Mouse (Mus musculus) yolk sac, embryonic 10.5 days (tissue): ENCODE results near the gene Sympk.

ENCODE experiments used
- DNase-seq: peaks from one replicate; pipeline ENCODE4 v3.0.0-alpha.2; 2017; ENCODE audit warnings: low spot score

The Sympk gene

DNA sequence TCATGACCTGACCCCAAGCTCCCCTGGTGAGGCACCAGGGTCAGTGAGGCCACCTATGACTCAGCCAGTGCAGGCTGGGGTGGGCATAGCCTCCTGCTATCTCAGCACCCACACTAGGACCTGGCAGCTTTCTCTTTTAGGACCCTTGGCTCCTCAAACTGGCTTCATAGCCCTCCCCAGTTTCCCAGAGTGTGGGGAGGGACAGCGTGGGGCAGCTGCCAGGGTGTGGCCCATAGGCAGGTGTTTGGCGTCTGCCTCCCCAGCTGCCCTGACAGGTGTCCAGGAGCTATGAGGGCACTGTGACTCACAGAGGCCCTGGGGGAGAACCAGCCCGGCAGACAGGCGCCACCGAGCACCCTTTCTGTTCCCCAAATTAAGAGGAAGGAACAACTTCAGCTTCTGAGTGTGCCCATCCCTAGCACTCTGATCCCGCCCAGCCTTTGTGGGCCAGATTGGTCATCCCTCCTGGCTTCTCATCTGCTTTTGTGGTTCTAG is 60.1 kb downstream of the Sympk start:
- no peak for DNase-seq

DNA sequence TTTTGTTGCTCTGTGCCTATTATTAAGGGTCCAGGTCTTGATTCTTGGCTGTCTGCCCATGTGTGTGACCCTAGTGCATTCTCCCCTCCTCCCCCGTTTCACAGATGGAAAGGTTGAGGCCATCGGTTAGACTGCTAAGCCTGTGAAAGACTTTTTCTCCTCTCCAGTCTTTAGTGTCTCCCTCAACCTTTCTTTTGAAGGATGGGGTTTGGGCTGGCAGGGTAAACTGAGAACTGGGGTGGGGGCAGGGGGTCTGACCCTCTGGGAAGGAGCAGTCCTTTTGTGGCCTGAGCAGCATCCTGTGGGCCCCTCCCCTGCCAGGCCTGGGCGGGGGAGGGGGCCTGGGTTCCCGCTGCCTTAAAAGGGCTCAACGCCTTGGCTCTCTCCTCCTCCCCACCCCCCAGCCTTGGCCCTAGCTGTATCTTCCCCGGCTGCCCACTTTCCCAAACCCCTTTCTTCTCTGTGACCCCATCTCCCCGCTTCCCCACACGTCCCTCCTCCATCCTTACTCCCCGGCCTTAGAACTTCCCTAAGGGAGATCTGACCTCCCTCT is 60.8 kb downstream of the Sympk start:
- DNase-seq, result no peak

DNA sequence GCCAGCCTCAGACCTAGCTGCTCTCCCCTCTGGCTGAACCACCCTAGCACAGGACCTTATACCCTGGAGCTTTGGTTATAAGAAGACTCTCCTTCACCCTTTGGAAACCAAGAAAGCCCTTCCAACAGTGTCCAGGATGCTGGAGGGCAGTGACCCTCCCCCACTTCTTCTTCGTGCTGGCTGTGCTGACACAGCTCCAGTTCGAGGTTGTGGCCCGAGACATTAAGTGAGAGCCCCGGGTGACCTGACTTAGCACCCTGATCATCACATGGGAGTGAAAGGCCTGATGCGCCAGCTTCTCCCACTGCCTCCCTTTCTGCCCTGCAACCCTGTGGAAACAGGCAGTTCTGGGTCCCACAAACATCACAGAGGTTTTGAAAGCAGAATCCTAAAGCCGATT is 61.3 kb downstream of the Sympk start:
- DNase-seq, result no peak

DNA sequence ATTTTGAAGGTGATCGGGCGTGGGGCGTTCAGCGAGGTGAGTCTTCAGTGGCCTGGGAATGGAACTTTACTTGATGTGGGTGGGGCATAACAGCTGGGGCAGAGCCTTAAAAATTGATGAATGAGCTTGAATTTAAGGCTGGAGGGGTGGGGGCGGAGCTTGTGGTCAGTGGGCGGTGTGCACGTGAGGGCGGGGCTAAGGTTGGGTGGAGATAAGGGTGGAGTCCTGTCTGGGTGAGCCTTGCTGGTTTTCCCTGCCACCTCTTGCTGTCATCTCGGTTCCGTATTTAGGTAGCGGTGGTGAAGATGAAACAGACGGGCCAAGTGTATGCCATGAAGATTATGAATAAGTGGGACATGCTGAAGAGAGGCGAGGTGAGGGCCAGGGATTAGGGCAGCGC is 61.9 kb downstream of the Sympk start:
- peak; percentile 72 for DNase-seq

DNA sequence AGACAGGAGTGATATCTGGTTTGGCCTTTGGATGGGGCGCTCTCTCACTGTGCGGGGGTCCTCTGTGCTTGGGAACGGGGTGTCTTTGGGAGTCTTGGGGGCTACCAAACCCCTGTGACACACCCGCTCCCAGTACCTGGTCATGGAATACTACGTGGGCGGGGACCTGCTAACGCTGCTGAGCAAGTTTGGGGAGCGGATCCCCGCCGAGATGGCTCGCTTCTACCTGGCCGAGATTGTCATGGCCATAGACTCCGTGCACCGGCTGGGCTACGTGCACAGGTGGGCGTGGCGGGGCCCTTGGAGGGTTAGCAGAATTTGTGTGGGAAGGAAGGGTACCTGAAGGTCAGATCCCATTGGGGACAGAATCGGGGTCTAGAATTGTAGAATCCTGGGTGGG is 62.6 kb downstream of the Sympk start:
- DNase-seq, result no peak

DNA sequence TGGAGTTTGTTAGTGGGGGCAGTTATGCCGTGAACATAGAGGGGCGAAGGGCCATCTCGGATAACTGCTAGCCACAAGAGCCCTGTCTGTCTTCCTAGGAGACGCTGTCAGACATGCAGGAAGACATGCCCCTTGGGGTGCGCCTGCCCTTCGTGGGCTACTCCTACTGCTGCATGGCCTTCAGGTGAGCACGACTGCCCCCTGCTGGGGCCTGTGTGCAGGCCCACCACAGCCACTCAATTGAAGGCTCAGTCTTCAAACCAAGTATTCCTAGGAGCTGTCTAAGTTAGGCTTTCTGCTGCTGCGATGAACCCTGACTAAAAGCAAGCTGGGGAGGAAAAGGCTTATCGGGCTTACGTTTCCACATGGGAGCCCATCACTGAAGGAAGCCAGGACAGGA is 64.6 kb downstream of the Sympk start:
- DNase-seq, result no peak

DNA sequence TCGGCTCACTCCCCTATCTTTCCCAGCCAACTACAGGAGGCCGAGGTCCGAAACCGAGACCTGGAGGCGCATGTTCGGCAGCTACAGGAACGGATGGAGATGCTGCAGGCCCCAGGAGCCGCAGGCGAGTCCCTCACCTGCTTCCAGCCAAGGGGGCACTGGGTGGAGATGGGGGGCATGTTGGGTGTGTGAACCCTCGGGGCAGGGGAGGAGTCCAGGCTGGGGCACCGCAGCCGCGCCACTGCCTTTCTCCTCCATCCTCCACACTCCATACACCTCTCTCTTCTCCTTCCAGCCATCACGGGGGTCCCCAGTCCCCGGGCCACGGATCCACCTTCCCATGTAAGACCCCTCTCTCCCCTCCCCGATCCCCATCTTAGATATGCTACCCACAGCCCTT is 67.7 kb downstream of the Sympk start:
- no peak for DNase-seq

DNA sequence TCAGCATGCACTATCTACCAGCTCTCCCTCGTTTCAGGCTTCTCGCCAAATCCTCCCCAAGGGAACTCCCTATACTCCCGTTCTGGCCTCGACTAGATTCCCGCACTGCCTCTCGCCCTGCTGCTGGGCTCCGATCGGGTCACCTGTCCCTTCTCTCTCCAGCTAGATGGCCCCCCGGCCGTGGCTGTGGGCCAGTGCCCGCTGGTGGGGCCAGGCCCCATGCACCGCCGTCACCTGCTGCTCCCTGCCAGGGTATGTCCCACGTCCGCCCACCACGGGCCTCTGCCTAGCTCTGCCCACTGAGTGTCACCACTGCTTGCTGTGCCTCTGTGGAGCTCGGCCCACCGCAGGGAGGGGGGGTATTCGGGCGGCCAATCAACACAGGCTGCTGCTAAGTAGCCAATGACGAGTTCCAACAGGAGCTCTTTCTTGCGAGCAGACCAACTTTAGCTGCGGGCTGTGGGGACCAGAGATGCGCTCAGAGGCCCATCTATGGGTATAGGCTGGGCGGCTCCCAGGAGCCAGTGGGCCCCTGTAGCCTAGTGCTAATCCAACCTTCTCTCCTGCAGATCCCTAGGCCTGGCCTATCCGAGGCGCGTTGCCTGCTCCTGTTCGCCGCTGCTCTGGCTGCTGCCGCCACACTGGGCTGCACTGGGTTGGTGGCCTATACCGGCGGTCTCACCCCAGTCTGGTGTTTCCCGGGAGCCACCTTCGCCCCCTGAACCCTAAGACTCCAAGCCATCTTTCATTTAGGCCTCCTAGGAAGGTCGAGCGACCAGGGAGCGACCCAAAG is 68.4 kb downstream of the Sympk start:
- DNase-seq, result peak; percentile 66

DNA sequence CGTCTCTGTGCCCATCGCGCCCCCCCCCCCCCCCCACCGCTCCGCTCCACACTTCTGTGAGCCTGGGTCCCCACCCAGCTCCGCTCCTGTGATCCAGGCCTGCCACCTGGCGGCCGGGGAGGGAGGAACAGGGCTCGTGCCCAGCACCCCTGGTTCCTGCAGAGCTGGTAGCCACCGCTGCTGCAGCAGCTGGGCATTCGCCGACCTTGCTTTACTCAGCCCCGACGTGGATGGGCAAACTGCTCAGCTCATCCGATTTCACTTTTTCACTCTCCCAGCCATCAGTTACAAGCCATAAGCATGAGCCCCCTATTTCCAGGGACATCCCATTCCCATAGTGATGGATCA is 69.0 kb downstream of the Sympk start:
- DNase-seq, result peak; percentile 80

DNA sequence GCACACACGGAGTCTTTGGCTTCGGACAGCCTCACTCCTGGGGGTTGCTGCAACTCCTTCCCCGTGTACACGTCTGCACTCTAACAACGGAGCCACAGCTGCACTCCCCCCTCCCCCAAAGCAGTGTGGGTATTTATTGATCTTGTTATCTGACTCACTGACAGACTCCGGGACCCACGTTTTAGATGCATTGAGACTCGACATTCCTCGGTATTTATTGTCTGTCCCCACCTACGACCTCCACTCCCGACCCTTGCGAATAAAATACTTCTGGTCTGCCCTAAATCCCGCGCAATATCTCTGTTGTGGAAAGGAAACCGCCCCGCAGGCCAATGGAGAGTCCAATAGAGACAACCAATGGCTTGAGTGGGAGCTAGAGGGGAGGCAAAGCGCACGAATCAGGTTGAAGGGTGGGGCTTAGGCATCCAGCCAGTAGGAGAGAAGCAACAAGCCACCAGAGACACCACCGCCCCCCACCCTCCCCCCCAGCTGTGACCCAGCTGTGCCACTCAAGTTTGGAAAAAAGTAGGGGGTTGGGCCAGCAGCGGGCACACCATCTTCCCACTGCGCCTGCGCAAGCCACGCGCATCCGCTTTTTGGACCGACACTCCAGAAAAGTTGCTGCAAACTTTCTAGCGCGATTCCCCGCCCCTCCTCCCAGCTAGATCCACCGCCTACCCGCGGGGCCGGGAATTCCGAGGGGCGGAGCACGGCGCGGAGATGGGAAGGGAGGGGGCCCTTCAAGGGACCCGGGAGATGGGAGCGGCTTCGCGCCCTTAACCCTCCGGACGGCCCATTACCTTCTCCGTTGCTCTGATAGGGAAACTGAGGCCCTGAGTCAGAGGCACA is 69.6 kb downstream of the Sympk start:
- DNase-seq, result peak; percentile 98

DNA sequence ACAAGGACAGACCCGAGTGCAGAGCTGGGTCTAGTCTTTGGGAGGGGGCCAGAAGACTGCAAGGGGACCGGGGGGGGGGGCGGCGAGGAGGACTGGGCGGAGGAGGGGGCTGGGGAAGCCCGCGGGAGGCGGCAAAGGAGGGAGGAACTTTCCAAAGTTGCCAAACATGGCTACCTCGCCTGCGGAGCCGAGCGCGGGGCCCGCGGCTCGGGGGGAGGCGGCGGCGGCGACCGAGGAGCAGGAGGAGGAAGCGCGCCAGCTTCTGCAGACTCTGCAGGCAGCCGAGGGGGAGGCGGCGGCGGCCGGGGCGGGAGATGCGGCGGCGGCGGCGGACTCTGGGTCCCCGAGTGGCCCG is 70.3 kb downstream of the Sympk start, which contains the start of gene Six5:
Gene Six5 (plus strand): TSS at position 124 of the 355 bp plus-strand sequence.
- no peak for DNase-seq

DNA sequence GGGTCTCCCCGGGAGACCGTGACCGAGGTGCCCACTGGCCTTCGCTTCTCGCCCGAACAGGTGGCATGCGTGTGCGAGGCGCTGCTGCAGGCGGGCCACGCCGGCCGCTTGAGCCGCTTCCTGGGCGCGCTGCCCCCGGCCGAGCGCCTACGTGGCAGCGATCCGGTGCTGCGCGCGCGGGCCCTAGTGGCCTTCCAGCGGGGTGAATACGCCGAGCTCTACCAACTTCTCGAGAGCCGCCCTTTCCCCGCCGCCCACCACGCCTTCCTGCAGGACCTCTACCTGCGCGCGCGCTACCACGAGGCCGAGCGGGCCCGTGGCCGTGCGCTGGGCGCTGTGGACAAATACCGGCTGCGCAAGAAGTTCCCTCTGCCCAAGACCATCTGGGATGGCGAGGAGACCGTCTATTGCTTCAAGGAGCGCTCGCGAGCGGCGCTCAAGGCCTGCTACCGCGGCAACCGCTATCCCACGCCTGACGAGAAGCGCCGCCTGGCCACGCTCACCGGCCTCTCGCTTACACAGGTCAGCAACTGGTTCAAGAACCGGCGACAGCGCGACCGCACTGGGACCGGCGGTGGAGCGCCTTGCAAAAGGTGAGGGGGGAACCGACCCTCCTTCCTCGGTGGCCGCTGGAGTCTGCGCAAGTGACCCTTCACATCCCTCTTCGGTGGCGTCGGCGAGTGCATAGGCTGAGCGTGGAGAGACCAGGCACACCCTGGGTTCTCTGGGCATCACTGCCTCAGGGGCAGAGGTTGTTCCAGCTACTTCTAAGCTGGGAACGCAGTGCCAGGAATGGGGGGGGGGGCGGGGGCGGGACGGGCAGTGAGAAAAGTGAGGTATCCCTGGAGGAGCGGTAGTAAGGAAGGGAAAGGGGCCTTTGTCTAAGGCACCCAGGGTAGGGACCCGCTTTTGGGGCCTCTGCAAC is 70.9 kb downstream of the Sympk start:
- DNase-seq, result peak; percentile 50

DNA sequence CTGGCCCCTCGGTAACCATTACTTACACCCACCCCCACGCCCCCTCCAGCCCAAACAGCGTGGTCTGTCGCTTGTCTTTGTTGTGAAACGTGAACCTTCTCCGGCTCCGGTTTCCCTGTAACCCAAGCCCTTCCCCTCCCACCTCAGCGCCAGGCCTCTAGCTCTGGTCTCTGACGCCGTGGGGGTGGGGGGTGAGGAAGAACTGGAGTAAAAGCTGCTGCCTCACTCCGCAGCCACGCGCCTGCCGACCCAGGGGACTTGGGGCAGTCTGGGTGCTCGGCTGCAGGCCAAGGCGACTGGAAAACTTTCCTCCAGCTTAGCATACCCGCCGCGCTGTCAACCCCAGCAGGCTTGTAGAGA is 71.6 kb downstream of the Sympk start:
- peak; percentile 84 for DNase-seq

DNA sequence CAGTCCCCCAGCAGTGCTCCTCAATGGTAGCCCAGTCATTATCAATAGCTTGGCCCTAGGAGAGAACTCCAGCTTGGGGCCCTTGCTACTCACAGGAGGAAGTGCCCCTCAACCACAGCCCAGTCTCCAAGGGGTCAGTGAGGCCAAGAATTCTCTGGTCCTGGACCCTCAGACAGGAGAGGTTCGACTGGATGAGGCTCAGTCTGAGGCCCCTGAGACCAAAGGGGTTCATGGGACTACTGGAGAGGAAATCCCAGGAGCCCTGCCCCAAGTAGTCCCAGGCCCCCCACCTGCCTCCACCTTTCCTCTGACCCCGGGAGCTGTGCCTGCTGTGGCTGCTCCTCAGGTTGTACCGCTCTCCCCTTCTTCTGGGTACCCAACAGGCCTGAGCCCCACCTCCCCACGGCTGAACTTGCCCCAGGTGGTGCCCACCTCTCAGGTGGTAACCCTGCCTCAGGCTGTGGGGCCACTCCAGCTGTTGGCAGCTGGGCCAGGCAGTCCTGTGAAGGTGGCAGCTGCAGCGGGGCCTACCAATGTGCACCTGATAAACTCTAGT is 72.3 kb downstream of the Sympk start:
- DNase-seq, result no peak

DNA sequence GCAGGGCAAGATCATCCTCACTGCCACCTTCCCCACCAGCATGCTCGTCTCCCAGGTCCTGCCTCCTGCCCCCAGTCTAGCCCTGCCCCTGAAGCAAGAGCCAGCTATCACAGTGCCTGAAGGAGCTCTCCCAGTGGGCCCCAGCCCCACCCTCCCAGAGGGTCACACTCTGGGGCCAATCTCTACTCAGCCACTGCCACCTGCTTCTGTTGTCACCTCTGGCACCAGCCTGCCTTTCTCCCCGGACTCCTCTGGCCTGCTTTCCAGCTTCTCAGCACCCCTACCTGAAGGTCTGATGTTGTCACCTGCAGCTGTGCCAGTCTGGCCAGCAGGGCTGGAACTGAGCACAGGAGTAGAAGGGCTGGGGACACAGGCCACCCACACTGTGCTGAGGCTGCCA is 73.0 kb downstream of the Sympk start:
- no peak for DNase-seq

DNA sequence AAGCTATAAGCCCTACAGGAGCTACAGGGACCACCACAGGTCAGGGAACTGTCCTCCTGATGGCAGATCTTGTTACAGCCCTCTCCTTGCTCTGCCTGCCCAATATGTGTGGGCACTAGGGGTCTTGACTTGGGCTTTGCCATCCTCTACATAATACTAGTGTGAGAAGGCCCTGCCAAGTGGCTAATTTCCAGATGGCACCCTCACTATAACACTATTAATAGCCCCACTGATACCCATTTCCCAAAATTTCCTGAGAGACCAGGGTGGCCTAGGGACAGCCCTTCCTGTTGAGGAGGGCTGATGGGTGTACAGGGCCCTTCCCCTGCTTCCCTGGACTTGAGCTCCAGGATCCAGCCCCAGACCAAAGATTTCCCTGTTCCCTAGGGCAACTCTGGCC is 73.7 kb downstream of the Sympk start:
- no peak for DNase-seq

DNA sequence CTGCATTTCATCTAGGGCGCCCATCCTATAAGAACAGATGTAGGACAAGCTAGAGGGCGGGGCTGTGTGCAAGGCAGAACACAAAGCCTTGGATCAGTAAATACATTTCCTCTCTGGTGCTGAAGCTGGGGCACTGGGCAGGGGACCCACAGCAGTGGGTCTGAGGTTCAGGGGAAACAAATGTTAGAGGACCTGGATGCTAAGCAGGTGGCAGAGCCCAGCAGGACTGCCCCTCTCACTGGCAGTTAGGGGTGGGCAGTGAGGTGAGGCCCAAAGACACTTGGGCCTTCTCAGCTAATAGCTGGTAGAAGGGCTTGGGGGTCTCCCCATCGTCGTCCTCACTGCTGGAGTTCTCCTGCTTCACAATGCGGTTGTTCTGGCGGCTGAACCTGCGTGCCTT is 74.6 kb downstream of the Sympk start:
- DNase-seq, result no peak

DNA sequence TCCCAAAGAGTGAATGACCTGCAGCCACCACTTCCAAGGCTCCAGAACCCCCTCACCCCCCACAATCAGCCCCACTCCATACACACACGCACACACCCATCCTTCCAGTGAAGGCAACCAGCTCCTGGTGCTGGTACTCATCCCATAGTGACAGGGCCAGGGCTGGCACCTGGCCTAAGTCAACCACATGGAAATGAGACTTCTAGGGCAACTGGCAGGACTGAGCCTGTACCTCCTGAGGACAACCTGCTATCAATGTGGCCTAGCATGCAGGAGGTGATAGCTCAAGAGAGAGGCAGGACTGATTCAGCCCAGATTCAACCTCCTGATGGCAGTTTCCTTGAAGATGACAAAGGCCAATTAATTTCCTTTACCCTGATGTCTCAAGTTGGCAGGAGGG is 76.1 kb downstream of the Sympk start:
- no peak for DNase-seq

DNA sequence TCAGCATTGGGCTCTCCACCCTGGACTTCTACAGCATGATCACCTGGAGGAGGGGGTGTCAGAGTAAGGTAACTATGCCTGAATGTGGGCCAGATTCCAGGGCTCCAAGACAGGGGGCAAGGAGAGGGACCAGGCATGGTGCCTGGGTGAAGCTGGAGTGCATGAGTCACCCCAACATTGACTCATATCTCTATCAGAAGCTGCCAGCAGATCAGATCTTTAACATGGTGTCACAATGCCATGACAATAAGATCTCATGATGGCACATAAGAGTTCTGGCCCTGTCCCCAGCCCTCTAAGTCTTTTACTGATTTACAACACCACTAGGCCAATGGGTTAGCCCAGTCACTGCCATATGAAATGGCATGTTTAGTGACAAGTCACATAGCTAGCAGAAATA is 79.6 kb downstream of the Sympk start:
- DNase-seq, result no peak
